Mouse (Mus musculus) layer of hippocampus, postnatal 10 days (tissue): ENCODE results near the gene Txndc8. TPM values are rescaled to one million over a fixed set of nuclear protein-coding genes. Genes with fewer than 3 reads are reported as not detected.

Experiments used
- DNase-seq, 2 experiments: peaks; one replicate each; pipeline ENCODE4 v3.0.0; 2021; ENCODE audit warnings: low spot score in 2 of 2
- long read RNA-seq: library from polyadenylated mRNA; stranded (forward); transcript quantifications from one replicate; pipeline ENCODE4 v2.0.0, GENCODE M21; 2023
- total RNA-seq, 2 experiments: library from RNA; stranded (reverse); gene quantifications; 2 replicates each; pipeline ENCODE4 v1.2.3; 2021

Txndc8 gene
- not detected for total RNA-seq
- long read RNA-seq: 0 reads

DNA sequence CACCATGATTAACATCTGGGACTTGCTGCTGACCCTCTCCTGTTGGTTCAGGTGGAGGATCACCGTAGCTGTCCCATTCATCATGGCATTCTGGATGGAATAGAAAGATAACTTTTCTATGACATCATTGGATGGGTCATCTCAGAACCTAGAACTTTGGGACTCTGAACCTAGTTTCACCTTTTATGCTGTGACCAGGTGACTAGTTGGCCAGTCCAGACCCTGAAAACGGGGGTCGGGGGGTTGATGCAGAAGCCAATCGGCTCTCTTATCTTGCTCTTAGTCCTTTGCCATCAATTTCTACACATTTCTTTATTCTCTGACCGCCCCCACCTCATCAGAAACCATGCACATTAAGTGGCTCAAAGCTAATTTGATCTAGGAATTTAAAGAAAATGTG lies at the start of gene Txndc8:
Gene Txndc8, minus strand, starts transcription at position 101 of the 400 bp plus-strand sequence.
- DNase-seq: no peak

DNA sequence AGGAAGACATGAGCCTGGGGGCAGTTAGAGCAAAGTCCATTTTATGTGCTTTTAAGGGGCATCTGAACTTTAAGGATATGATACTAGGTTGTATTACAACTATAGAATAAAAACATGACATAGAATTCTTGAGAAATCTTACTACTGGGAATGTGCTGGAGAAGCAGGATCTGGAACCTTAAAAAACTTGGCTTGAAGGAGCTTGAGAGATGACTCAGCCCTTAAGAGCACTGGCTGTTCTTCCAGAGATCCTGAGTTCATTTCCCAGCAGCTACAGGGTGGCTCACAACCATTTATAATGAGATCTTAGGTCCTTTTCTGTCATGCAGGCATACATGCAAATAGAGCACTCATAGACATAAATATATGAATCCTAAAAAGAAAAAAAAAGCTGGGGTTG lies 46.7 kb upstream of the Txndc8 start:
- no peak for DNase-seq

DNA sequence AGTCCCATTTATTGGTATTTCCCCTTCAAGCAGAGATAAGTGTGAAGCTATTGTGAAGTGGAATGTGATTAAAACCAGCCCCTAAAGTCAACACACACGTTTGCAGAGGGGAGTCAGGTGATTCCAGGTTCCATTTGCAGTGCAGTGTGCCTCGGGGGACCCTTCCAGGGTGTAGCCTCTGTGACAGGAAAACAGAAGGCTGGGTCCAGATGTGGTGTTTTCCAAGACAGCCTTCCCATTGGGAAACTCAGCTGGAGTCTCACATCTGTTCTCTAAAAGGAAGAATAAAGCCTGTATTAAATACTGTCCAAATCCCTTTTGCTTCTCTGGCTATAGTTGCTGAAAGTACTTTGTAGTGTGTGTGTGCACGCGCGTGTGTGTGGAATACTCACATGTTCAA lies 45.5 kb upstream of the Txndc8 start:
- DNase-seq: no peak

DNA sequence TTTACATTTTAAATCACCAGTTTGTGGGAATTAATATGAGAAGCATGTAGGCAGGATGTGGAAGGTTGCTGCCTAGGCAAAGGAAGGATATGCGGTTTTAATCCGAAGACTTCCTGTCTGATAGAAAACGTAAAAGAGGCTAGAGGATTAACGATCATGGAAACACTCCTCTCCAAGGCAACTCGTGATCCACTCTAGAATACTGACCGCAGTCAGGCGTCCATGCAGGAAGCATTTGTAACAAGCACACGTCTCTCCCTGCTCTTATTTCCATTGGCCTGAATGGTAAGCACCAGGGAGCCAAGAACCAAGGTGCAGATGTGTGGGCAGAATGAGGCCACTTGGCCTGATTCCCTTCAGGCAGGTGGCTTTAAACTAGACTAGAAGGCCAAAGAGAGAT lies 41.8 kb upstream of the Txndc8 start:
- peak in 1 of 2 experiments; percentile 5 for DNase-seq

DNA sequence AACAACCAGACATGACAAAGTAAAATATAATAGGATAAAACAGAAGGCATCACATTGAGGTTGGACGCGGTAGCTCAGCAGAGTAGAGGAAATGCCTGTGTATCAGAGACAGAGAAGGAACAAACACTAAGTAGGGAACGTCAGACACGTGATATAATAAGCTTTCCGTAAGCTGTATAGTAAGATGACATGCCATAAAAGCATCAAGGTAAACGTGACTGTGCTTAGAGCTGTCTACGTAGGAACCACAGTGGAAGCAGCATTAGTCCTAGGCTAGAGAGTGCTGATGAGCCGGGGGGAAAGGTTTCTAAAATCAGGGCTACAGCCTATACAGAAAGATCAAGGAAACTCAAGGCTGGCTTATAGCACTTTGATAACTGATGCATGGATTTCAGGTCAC lies 41.4 kb upstream of the Txndc8 start:
- no peak for DNase-seq

DNA sequence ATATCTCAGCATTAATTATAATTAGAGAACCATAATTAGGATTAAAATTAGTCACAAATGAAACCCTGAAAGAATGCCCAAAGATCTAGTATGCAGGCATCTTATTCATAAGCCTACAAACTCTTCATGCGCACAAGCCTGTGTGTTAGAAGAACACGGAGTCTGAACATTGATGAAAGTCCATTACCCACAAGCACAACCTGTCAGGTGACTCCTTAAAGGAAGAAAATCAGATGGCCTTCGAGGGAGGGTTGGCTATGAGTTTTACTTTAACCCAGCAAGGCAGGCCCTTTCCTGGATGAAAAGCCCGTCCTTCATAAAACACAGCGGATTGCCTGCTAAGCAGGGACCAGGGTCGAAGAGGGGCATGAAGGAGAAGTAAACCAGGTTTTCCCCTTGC lies 35.9 kb upstream of the Txndc8 start:
- DNase-seq: no peak

DNA sequence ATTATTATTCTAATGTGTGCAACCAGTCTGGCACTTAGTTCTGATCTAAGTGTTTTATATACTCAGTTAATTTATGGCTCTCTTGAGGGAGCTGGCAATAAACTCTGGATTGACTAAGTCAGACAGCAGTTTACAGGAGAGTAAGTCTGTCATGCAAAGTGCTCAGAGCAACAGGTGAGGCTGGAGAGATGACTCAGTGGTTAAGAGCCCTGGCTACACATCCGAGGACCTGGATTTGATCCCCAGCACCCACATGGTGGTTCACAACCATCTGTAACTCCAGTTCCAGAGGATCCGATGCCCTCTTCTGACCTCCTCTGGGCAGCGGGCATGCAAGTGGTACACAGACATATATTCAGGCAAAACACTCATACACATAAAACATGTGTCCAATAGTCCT lies 35.4 kb upstream of the Txndc8 start:
- no peak for DNase-seq

DNA sequence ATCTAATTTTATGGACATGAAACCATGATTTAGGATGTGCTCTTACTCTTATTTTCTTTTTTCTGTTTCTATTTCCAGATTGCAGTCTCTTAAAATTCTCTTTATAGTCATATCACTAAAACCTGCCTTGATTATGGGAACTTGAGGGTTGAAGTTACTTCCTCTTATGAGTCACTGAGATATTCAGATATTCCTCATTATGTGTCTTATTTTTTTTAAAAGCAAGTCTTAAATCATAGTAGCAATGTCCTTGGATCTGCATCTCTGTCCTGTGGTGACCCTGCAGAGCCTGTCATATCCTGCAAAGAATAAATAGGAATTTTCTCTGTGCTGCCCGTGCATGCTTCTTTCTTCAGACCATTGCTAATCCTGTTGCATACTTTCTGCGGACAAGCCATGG lies 31.2 kb upstream of the Txndc8 start:
- DNase-seq: no peak

DNA sequence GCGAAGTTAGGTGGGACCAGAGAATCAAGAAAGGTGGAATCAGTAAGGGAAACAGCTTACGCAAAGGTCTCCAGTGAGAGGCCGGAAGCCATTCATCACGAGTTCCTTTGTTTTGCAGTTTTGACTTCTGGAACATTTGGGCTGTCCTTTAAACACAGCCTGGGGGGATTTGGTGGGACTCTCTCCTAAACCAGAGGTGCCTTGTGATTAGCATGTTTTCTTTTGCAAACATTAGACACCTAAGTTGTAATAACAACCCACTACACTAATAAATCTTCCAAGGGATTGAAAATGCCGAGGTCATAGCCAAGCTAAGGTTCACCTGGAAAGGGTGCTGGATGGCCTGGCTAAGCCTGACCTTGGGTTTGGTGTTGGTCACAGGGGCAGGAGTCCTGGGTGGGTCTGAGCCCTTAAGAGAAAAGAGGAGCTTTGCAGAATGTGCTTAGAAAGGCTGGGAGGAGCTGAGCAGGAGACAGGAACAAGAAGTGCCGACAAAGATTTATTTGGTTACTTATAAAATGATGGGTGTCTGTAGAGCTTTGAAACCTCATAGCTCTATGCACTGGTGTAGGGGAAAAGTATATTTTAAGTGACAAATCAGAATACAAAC lies 28.3 kb upstream of the Txndc8 start:
- no peak for DNase-seq

DNA sequence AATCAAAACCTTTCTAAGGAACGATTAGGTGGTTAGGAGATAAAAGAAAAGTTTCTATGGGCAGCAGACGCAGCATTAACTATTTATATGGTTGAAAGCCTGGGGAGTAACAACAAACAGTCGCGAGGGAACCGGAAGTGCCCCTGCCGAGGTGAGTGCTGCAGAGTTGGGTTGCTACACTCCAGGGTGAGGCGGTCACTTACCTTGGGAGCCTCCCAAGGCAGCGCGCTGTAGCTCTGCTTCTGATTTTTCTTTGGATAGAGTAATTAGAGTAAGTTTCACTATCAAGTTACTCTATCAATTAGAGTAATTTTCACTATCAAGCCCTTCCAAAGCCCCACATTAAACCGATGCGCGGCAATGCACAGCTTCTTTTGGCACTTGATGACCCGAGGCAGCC lies 25.7 kb upstream of the Txndc8 start:
- no peak for DNase-seq

DNA sequence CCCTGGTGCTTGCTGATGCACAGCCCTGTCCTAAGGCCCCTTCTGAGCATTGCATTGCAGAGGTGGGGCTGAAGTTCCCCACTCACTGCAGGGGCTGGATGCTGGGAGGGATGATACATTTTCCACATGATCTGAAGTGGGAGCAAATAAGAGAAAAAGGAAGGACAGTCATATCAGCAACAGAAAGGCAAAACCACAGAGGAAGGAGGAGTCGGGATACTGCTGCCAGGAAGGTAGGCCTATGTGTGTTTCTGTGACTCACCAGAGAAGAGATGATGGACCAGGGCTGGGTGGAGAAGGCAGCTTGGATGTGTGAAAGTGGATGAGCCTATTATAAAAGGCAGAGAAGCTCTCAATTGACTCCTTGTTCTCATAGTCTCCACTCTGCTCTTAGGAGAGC lies 23.8 kb upstream of the Txndc8 start:
- DNase-seq: no peak

DNA sequence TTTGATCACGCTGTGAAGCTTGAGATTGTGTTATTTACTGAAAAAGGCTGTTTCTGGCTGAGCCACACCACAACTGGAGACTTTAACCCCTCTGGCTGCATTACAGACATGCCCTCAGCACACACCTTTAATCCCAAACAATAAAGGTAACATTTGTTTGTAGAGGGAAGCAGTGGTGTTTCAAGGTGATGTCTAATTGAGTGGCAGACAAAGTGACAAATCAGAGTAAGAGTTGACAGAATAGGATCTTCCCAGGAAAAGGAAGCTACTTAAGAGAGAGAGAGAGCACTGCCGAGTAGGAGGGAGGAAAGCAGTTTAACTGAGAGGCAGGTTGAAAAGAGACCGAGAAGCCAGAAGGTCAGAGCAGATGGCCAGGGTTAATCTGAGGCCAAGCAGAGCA lies 5.4 kb downstream of the Txndc8 start:
- no peak for DNase-seq

DNA sequence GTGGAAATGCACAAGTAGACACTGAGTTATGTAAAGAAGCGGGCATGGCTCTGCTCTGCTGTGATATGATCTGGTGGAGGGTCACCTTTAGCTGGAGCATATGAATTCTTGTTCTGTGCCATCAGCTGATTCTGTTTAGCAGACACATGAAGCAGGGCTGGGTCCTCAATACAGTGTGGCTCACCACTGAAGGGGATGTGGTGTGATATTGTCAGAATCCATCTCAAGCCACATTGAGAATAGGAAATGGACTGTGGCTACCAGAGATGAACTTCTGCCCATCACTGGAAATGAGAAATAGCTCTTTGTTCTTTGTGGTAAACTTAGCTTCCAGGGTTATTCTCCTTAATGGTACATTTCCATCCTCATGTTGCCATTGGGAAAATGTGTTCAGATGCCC lies 17.5 kb downstream of the Txndc8 start:
- DNase-seq: no peak

DNA sequence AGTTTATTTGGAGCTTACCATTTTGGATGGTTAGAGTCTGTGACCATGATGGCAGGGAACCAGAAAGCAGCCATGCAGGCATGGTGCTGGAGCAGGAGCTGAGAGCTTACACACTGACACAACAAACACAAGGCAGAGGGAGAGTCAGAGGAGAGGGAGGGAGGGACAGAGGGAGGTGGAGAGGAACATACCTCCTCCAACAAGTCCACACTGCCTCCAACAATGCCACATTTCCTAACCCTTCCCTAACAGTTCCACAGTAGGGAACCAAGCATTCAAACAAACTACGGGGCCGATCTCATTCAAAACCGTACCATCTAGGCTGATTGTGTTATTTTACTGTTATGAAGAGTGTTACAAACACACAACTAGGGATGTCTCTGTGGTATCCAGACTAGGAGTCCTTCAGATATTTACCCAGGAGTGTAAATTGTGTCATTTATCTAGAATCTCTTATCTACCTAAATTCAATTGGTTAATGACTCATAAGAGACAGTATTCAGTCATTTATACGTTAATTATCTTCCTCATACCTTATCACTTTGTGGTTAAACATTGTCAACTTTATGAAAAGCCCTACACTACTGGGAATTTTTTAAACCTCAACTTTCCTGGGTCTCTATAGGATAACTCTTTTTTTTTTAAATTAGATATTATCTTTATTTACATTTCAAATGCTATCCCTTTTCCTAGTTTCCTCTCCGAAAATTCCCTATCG lies 34.4 kb downstream of the Txndc8 start:
- no peak for DNase-seq

DNA sequence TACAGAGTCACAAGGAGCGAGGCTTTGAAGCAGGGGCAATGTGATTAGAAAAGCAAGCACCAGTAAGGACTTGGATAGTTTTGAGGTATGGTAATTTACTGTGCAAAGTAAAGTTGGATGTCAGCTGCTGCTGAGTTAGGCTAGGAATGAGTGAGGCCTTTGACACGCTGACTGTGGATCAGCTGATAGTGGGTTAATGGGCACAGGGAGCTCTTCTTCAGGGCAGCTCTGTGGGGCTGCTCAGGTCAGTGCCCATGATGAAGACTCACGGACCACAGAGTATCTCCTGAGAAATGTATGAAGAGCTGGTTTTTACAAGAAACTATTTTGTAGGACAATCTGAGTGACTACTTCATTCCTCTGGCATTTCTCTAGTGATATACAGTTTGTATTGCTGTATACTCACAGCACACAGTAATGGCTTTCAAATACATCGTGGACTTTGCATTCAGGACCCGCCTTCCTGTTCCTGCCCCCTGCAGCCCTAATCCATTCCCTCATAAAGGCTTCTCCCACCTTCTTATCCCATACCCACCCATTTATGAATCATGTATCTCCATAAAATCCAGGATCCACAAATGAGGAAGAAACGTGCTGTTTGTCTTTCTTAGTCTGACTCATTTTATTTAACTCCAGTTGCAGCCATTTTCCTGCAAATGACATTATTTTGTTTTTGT lies 35.2 kb downstream of the Txndc8 start:
- no peak for DNase-seq

DNA sequence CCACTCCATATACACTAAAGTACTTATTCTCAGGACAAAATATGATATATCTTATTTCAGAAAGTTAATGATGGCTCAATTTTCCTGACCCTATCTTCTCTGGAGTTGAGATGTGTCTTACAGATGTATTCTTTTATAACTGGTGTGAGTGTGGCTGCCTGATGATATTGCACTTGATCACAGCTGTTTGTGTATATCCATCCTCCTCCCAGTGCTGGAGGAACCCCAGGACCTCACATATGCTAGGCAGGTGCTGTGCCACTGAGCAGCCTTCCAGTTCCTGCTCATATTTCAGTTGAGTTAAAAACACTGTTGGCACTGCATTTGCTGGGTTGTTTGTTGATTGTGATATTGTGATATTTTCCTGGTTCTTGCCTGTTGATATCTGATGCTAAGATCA lies 38.6 kb downstream of the Txndc8 start:
- DNase-seq: no peak

DNA sequence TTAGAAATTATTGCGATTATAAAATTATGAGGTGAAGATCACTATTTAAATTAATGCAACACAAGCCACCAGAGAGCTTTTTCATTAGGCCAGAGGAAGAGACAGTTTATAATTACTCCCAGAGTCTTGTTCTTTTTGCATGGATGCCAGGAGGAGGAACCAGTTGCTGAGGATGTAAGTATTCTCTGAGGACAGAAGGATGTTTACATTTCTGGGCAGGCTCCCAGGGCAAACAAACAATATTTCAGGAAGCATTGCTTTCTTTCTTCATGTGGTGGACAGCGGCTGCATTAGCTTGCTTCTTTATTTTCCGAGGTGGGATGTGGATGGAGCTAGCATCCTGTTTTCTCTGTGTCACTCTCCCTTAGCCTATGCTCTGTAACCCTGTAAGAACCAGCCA lies 41.7 kb downstream of the Txndc8 start:
- DNase-seq: no peak

DNA sequence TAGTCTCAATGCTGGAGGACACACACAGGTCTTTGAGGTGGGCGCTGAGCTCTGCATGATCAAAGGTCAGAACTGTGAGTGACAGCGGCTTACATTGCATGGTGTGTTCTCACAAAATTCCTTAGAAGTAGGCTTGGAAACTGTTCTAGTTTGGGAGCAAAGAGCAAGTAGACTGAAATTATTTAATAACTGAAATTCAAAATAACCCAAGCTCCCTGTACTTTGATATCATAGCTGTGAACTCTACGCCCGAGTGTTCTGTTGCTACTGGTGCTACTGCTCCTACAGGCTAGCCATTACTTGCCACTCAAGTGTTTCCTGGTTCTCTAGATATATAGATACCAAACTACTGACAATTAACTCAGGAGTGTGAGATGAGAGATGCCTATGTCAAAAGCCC lies 43.4 kb downstream of the Txndc8 start:
- DNase-seq: no peak

DNA sequence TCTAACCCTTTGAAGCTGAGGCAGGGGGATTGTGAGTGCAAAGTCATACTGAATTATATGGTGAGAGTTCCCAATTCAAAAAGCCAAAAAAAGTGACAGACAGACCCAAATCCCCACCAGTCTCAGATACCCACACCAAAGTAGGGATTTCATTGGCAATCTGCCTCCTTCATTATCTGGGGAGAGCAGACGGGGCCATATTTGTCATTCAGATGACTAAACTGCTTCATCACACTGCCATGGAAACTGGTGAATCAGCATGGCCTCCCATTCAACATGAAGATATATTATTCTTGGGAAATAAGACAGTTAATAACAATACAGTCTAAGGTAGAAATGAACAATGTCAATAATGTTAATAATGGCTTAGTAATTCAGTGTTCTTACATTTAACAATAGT lies 44.8 kb downstream of the Txndc8 start:
- DNase-seq: no peak

DNA sequence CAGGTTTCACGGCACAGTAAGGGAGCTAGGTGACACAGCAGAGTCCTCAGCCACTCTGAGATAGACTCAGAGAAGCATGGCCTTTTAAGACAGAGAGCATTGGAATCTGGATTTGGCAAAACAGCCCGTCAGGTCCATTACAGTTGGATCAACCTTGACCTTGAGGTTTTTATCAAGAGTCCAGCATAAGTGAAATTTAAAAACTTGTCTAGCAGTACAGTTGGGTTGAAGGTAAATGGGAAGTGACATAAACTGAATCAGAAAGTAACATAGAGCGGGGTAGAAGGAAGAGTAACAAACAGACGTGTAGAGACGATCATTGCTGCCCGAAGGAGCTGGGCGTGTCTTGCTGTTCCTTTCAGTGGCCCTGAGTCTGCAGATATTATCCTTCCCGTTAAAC lies 49.9 kb downstream of the Txndc8 start:
- DNase-seq: no peak

DNA sequence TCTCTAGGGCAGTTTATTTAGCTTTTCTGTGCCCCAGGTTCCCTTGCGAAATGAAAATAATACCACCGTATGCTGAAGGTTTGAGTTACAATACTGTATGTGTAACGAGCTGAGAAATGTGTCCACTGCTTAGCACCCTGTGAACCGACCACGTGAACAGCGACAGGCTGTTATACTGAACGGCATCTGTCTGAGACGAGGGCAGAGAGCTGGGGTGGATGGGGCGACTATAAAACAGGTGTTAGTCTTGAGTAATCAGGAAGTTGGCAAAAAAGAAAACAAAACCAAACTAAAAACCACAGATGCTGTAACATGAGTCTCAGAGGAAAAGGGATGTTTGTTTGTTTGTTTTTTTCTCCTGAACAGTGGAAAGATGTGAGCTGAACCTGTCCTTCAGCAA lies 50.8 kb downstream of the Txndc8 start:
- no peak for DNase-seq

DNA sequence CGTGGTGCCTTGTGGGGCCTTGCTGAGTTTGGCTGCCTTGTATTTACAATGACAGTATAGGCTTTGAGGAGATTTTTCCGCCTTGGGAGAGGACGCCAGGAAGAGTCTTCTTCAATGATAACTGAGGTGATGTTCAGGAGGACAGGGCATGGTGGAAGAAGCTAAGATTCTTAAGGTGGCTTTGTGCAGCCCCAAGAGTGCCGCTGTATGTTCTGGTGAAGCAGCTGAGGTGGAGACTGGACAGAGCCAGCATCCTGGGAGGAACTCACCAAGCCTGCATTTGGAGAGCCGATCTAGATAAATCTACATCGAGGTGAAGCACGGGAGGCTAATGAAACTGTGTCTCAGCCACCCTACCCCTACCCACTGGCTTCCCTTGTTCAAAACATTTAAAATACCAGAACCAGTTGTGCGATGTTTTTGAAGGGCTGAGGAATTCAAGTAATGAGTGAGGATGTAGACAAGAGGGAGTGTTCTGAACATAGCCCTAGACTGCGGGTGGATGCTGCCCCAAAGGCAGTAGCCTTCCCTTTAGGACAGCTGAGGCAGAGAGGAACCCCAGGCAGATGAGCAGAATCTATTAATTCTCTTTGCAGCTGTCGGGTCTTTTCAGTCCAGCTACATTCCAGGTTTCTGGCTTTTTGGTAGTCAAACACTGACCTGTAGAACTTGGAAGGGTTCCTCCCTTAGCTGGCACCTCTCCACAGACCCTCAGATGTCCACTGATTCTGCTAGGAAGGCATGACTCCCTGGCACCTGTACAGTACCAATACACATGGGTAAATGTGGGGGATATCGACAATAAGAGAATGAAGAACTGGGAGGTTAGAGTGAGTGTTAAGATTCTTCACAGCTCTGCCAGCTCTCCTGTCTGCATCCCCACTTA lies 51.5 kb downstream of the Txndc8 start:
- DNase-seq: no peak
